Mouse (Mus musculus): ENCODE data around the gene Glyctk. TPM values are rescaled to one million over a fixed set of nuclear protein-coding genes. Genes with fewer than 3 reads are reported as not detected.

The Glyctk gene
- polyA plus RNA-seq, 1 experiment from 2014 or later, result 4.2 TPM

- no peaks in the 10 kb centered on the region for H3K36me3 ChIP-seq (ENCODE audit: control insufficient read depth, insufficient read depth, low read length)
These were observed 13.8 kb downstream of the Glyctk start for GRCm38 (mm10) chr9:106144176-106144575.

GRCm38 (mm10) chr9:106141955-106142354 is 16.0 kb downstream of the Glyctk start:
- Histone ChIP-seq H3K36me3 (ENCODE audit: control insufficient read depth, insufficient read depth, low read length) (no peaks in the 10 kb centered on the region), H3K9ac (ENCODE audit: low read depth, low read length) (no peak overlapping the region), H3K9me3 (ENCODE audit: control insufficient read depth, low read length) (no peaks in the 10 kb centered on the region), H3K27me3 (ENCODE audit: control insufficient read depth, insufficient read depth, low read length) (peaks cover 2% of the 10 kb centered on the region), H3K27ac (ENCODE audit: low read depth, low read length) (no peak overlapping the region), H3K4me1 (ENCODE audit: control insufficient read depth, insufficient read depth, low read length) (no peaks in the 10 kb centered on the region), H3K4me3 (ENCODE audit: low read length) (no peak overlapping the region), H3K4me2 (replicated peaks; ENCODE audit: low read depth, low read length) (no peak overlapping the region)
- ATAC-seq (ENCODE audit: low FRiP score, low TSS enrichment), result no peak
- WGBS, result 76% methylated on average over 12 of the region's 12 CpGs

More at GRCm38 (mm10) chr9:106144176-106144575, 13.8 kb downstream of the Glyctk start:
- Histone ChIP-seq H3K9me3 (ENCODE audit: control insufficient read depth, low read length) (no peaks in the 10 kb centered on the region), H3K27me3 (ENCODE audit: control insufficient read depth, insufficient read depth, low read length) (peaks cover 22% of the 10 kb centered on the region), H3K4me3 (ENCODE audit: low read length) (no peak overlapping the region), H3K4me1 (ENCODE audit: control insufficient read depth, insufficient read depth, low read length) (peaks cover 9% of the 10 kb centered on the region; the same call in 1 of the 2 replicates), H3K9ac (ENCODE audit: low read depth, low read length) (no peak overlapping the region), H3K4me2 (replicated peaks; ENCODE audit: low read depth, low read length) (no peak overlapping the region), H3K27ac (ENCODE audit: low read depth, low read length) (no peak overlapping the region)
- WGBS, result 89% methylated on average over 7 of the region's 7 CpGs
- no peak for ATAC-seq (ENCODE audit: low FRiP score, low TSS enrichment)

- Histone ChIP-seq H3K27ac (ENCODE audit: low read depth, low read length) (no peak overlapping the region), H3K27me3 (ENCODE audit: control insufficient read depth, insufficient read depth, low read length) (no peaks in the 10 kb centered on the region), H3K9ac (ENCODE audit: low read depth, low read length) (no peak overlapping the region), H3K4me3 (ENCODE audit: low read length) (no peak overlapping the region), H3K9me3 (ENCODE audit: control insufficient read depth, low read length) (no peaks in the 10 kb centered on the region), H3K36me3 (ENCODE audit: control insufficient read depth, insufficient read depth, low read length) (no peaks in the 10 kb centered on the region), H3K4me1 (ENCODE audit: control insufficient read depth, insufficient read depth, low read length) (no peaks in the 10 kb centered on the region), H3K4me2 (replicated peaks; ENCODE audit: low read depth, low read length) (no peak overlapping the region)
- WGBS, result 59% methylated on average over 10 of the region's 10 CpGs
- ATAC-seq (ENCODE audit: low FRiP score, low TSS enrichment), result no peak
These were observed 18.2 kb downstream of the Glyctk start for GRCm38 (mm10) chr9:106139763-106140162.

- H3K4me1 ChIP-seq (ENCODE audit: control insufficient read depth, insufficient read depth, low read length), result no peaks in the 10 kb centered on the region
- H3K27me3 ChIP-seq (ENCODE audit: control insufficient read depth, insufficient read depth, low read length), result no peaks in the 10 kb centered on the region
- H3K9ac ChIP-seq (ENCODE audit: low read depth, low read length), result no peak overlapping the region
- no peak for ATAC-seq (ENCODE audit: low FRiP score, low TSS enrichment)
- H3K4me3 ChIP-seq (ENCODE audit: low read length), result no peak overlapping the region
- no peak overlapping the region for H3K27ac ChIP-seq (ENCODE audit: low read depth, low read length)
- no peak overlapping the region for H3K4me2 ChIP-seq (replicated peaks; ENCODE audit: low read depth, low read length)
- no peaks in the 10 kb centered on the region for H3K36me3 ChIP-seq (ENCODE audit: control insufficient read depth, insufficient read depth, low read length)
- 48% methylated on average over 10 of the region's 10 CpGs for WGBS
- H3K9me3 ChIP-seq (ENCODE audit: control insufficient read depth, low read length), result no peaks in the 10 kb centered on the region
These were observed 20.2 kb downstream of the Glyctk start for GRCm38 (mm10) chr9:106137671-106138216.

GRCm38 (mm10) chr9:106130250-106130649 is 27.7 kb downstream of the Glyctk start:
- H3K27me3 ChIP-seq (ENCODE audit: control insufficient read depth, insufficient read depth, low read length), result no peaks in the 10 kb centered on the region
- H3K4me1 ChIP-seq (ENCODE audit: control insufficient read depth, insufficient read depth, low read length), result no peaks in the 10 kb centered on the region
- H3K4me3 ChIP-seq (ENCODE audit: low read length), result no peak overlapping the region
- no peaks in the 10 kb centered on the region for H3K36me3 ChIP-seq (ENCODE audit: control insufficient read depth, insufficient read depth, low read length)
- no peak overlapping the region for H3K9ac ChIP-seq (ENCODE audit: low read depth, low read length)
- no peaks in the 10 kb centered on the region for H3K9me3 ChIP-seq (ENCODE audit: control insufficient read depth, low read length)
- H3K4me2 ChIP-seq (replicated peaks; ENCODE audit: low read depth, low read length), result no peak overlapping the region
- no peak for ATAC-seq (ENCODE audit: low FRiP score, low TSS enrichment)
- 75% methylated on average over 7 of the region's 7 CpGs for WGBS
- H3K27ac ChIP-seq (ENCODE audit: low read depth, low read length), result no peak overlapping the region

- H3K4me3 ChIP-seq (ENCODE audit: low read length), result no peak overlapping the region
- ATAC-seq (ENCODE audit: low FRiP score, low TSS enrichment), result no peak
- H3K27ac ChIP-seq (ENCODE audit: low read depth, low read length), result no peak overlapping the region
- 77% methylated on average over 2 of the region's 2 CpGs for WGBS
- no peaks in the 10 kb centered on the region for H3K27me3 ChIP-seq (ENCODE audit: control insufficient read depth, insufficient read depth, low read length)
- no peak overlapping the region for H3K4me2 ChIP-seq (replicated peaks; ENCODE audit: low read depth, low read length)
- H3K9me3 ChIP-seq (ENCODE audit: control insufficient read depth, low read length), result no peaks in the 10 kb centered on the region
- no peak overlapping the region for H3K9ac ChIP-seq (ENCODE audit: low read depth, low read length)
- H3K4me1 ChIP-seq (ENCODE audit: control insufficient read depth, insufficient read depth, low read length), result no peaks in the 10 kb centered on the region
- no peaks in the 10 kb centered on the region for H3K36me3 ChIP-seq (ENCODE audit: control insufficient read depth, insufficient read depth, low read length)
These were observed 28.9 kb downstream of the Glyctk start for GRCm38 (mm10) chr9:106129072-106129471.

- Histone ChIP-seq H3K9ac (ENCODE audit: low read depth, low read length) (no peak overlapping the region), H3K4me3 (ENCODE audit: low read length) (no peak overlapping the region), H3K4me2 (replicated peaks; ENCODE audit: low read depth, low read length) (no peak overlapping the region), H3K36me3 (ENCODE audit: control insufficient read depth, insufficient read depth, low read length) (no peaks in the 10 kb centered on the region), H3K4me1 (ENCODE audit: control insufficient read depth, insufficient read depth, low read length) (no peaks in the 10 kb centered on the region), H3K9me3 (ENCODE audit: control insufficient read depth, low read length) (no peaks in the 10 kb centered on the region), H3K27me3 (ENCODE audit: control insufficient read depth, insufficient read depth, low read length) (no peaks in the 10 kb centered on the region), H3K27ac (ENCODE audit: low read depth, low read length) (no peak overlapping the region)
- WGBS, result 33% methylated on average over 2 of the region's 2 CpGs
- no peak for ATAC-seq (ENCODE audit: low FRiP score, low TSS enrichment)
These were observed 31.1 kb downstream of the Glyctk start for GRCm38 (mm10) chr9:106126786-106127251.

- no peak overlapping the region for H3K27ac ChIP-seq (ENCODE audit: low read depth, low read length)
- ATAC-seq (ENCODE audit: low FRiP score, low TSS enrichment), result no peak
- H3K9ac ChIP-seq (ENCODE audit: low read depth, low read length), result no peak overlapping the region
- 53% methylated on average over 4 of the region's 4 CpGs for WGBS
- H3K4me2 ChIP-seq (replicated peaks; ENCODE audit: low read depth, low read length), result no peak overlapping the region
- no peak overlapping the region for H3K4me3 ChIP-seq (ENCODE audit: low read length)
- no peaks in the 10 kb centered on the region for H3K36me3 ChIP-seq (ENCODE audit: control insufficient read depth, insufficient read depth, low read length)
- H3K4me1 ChIP-seq (ENCODE audit: control insufficient read depth, insufficient read depth, low read length), result no peaks in the 10 kb centered on the region
- H3K9me3 ChIP-seq (ENCODE audit: control insufficient read depth, low read length), result no peaks in the 10 kb centered on the region
- no peaks in the 10 kb centered on the region for H3K27me3 ChIP-seq (ENCODE audit: control insufficient read depth, insufficient read depth, low read length)
These were observed 34.3 kb downstream of the Glyctk start for GRCm38 (mm10) chr9:106123599-106123998.

- Histone ChIP-seq H3K27me3 (ENCODE audit: control insufficient read depth, insufficient read depth, low read length) (no peaks in the 10 kb centered on the region), H3K27ac (ENCODE audit: low read depth, low read length) (no peak overlapping the region), H3K9ac (ENCODE audit: low read depth, low read length) (no peak overlapping the region), H3K9me3 (ENCODE audit: control insufficient read depth, low read length) (no peaks in the 10 kb centered on the region), H3K36me3 (ENCODE audit: control insufficient read depth, insufficient read depth, low read length) (no peaks in the 10 kb centered on the region), H3K4me3 (ENCODE audit: low read length) (no peak overlapping the region), H3K4me1 (ENCODE audit: control insufficient read depth, insufficient read depth, low read length) (no peaks in the 10 kb centered on the region), H3K4me2 (replicated peaks; ENCODE audit: low read depth, low read length) (no peak overlapping the region)
- no peak for ATAC-seq (ENCODE audit: low FRiP score, low TSS enrichment)
- 80% methylated on average over 9 of the region's 9 CpGs for WGBS
These were observed 38.9 kb downstream of the Glyctk start for GRCm38 (mm10) chr9:106119075-106119474.

All from kidney, embryonic 14.5 days (tissue).